Mouse (Mus musculus) retina, adult 2 months (tissue): ENCODE results near the gene Uhrf1.

Source experiments
- DNase-seq: peaks from one replicate; pipeline ENCODE4 v3.0.0-alpha.2; 2012; ENCODE audit warnings: low read depth, low spot score

The Uhrf1 gene

GRCm38 (mm10) chr17:56300186-56300585 lies 2.9 kb upstream of the Uhrf1 start, which contains the start of gene Arrdc5:
Gene Arrdc5, minus strand, starts transcription at chr17:56300286.
- no peak for DNase-seq

- DNase-seq, result no peak
Measured at GRCm38 (mm10) chr17:56302363-56302996, 641 bp upstream of the Uhrf1 start.

- peak; percentile 77 for DNase-seq
Measured at GRCm38 (mm10) chr17:56303847-56304586, 896 bp downstream of the Uhrf1 start.

- no peak for DNase-seq
Measured at GRCm38 (mm10) chr17:56304718-56305117, 1.6 kb downstream of the Uhrf1 start.

- no peak for DNase-seq
Measured at GRCm38 (mm10) chr17:56305156-56305555, 2.0 kb downstream of the Uhrf1 start.

GRCm38 (mm10) chr17:56305826-56306225 lies 2.7 kb downstream of the Uhrf1 start:
- no peak for DNase-seq

- DNase-seq, result no peak
Measured at GRCm38 (mm10) chr17:56308088-56308487, 5.0 kb downstream of the Uhrf1 start.

GRCm38 (mm10) chr17:56309191-56309945 lies 6.2 kb downstream of the Uhrf1 start:
- DNase-seq, result no peak

- no peak for DNase-seq
Measured at GRCm38 (mm10) chr17:56324419-56324818, 21.3 kb downstream of the Uhrf1 start.

GRCm38 (mm10) chr17:56325450-56326152 lies 22.5 kb downstream of the Uhrf1 start, which contains the start of gene Kdm4b:
Gene Kdm4b, plus strand, starts transcription at chr17:56326062.
- DNase-seq, result peak; percentile 97

- no peak for DNase-seq
Measured at GRCm38 (mm10) chr17:56326153-56327147, 23.3 kb downstream of the Uhrf1 start.

GRCm38 (mm10) chr17:56329267-56329666 lies 26.1 kb downstream of the Uhrf1 start:
- DNase-seq, result no peak

GRCm38 (mm10) chr17:56330345-56330744 lies 27.2 kb downstream of the Uhrf1 start:
- DNase-seq, result no peak

GRCm38 (mm10) chr17:56331256-56331655 lies 28.1 kb downstream of the Uhrf1 start:
- DNase-seq, result no peak

GRCm38 (mm10) chr17:56332987-56333386 lies 29.9 kb downstream of the Uhrf1 start:
- no peak for DNase-seq

GRCm38 (mm10) chr17:56337190-56337589 lies 34.1 kb downstream of the Uhrf1 start:
- peak; percentile 22 for DNase-seq

GRCm38 (mm10) chr17:56337791-56338190 lies 34.7 kb downstream of the Uhrf1 start:
- no peak for DNase-seq

GRCm38 (mm10) chr17:56338909-56339308 lies 35.8 kb downstream of the Uhrf1 start:
- DNase-seq, result no peak

GRCm38 (mm10) chr17:56340717-56341116 lies 37.6 kb downstream of the Uhrf1 start:
- no peak for DNase-seq

GRCm38 (mm10) chr17:56343466-56343865 lies 40.3 kb downstream of the Uhrf1 start:
- DNase-seq, result no peak
